Mouse (Mus musculus): ENCODE data around the gene Crmp1. TPM values are rescaled to one million over a fixed set of nuclear protein-coding genes. Genes with fewer than 3 reads are reported as not detected.

Gene Crmp1
- total and polyA plus RNA-seq, 3 experiments: not detected

DNA sequence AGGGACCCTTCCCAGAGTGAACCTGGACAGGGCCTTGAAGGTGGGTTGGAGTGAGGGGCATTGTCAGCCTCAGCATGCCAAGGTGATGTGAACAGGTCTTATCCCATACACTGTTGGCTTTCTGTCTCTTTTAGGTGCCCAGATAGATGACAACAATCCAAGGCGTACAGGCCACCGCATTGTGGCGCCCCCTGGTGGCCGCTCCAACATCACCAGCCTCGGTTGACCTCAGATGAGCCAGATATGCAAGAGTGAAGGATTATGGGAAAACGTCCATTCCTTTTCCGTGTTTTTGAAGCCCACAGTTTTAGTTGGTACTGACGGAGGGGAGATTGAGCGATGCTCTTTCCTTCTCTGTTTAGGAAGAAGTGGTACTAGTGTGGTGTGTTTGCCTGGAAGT is 49.2 kb downstream of the Crmp1 start:
- no peak for ATAC-seq (ENCODE audit: extremely low read depth, insufficient number of reproducible peaks, low FRiP score, poor library complexity, severe bottlenecking)
- TF ChIP-seq CTCF (IDR thresholded peaks at IDR 0.05; ENCODE audit: low read depth, low read length) (peak; percentile 23; the same call in 1 of the 2 replicates), TAL1 (conservative IDR thresholded peaks at IDR 0.05; ENCODE audit: low read depth, low read length) (no peak), GATA1 (IDR thresholded peaks at IDR 0.05; ENCODE audit: borderline replicate concordance, low read length) (no peak)
- no peaks in the 10 kb centered on the region for H3K27me3 ChIP-seq (ENCODE audit: insufficient read depth, low read length)

DNA sequence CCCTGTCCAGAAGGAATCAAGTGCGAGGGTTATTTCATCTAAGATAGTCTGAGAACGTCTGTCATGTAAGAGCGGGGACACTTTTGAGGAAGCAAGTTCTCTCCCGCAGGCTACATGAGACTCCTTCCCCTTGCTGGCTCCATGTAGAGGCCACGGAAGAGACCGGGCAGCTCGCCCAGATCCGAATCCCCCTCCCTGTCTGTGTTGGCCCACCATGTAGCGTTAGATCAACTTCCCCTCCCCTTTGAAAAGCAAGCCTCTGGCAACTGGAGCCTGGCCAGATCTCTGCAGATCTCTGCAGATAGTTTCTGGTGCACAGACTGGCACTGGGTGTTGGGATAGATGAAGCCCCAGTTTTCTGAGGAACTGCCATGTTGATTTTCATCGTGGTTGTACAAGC is 55.0 kb downstream of the Crmp1 start:
- Histone ChIP-seq H3K9me3 (replicated peaks) (peaks cover 31% of the 10 kb centered on the region), H3K36me3 (replicated peaks) (no peaks in the 10 kb centered on the region), H3K4me3 (ENCODE audit: low read depth, low read length) (no peak overlapping the region), H3K27me3 (ENCODE audit: insufficient read depth, low read length) (no peaks in the 10 kb centered on the region), H3K4me1 (ENCODE audit: insufficient read depth, low read depth, low read length) (no peaks in the 10 kb centered on the region)
- TF ChIP-seq GATA1 (IDR thresholded peaks at IDR 0.05; ENCODE audit: borderline replicate concordance, low read length): no peak
- no peak for TF ChIP-seq TAL1 (conservative IDR thresholded peaks at IDR 0.05; ENCODE audit: low read depth, low read length)
- no peak for TF ChIP-seq GATA2 (IDR thresholded peaks at IDR 0.05; ENCODE audit: borderline replicate concordance, low read depth, low read length)
- TF ChIP-seq CTCF (IDR thresholded peaks at IDR 0.05; ENCODE audit: low read depth, low read length): no peak
- no peak for TF ChIP-seq POLR2AphosphoS5 (IDR thresholded peaks at IDR 0.05; ENCODE audit: insufficient replicate concordance, low read depth, low read length)
- ATAC-seq (ENCODE audit: extremely low read depth, insufficient number of reproducible peaks, low FRiP score, poor library complexity, severe bottlenecking): no peak
- no peak for DNase-seq (ENCODE audit: low spot score)

More for the DNA sequence above, 49.2 kb downstream of the Crmp1 start:
- Histone ChIP-seq H3K4me1 (ENCODE audit: insufficient read depth, low read depth, low read length) (no peaks in the 10 kb centered on the region), H3K36me3 (replicated peaks) (no peaks in the 10 kb centered on the region), H3K4me3 (ENCODE audit: low read depth, low read length) (no peak overlapping the region), H3K9me3 (replicated peaks) (peaks cover 44% of the 10 kb centered on the region)
- no peak for DNase-seq (ENCODE audit: low spot score)

DNA sequence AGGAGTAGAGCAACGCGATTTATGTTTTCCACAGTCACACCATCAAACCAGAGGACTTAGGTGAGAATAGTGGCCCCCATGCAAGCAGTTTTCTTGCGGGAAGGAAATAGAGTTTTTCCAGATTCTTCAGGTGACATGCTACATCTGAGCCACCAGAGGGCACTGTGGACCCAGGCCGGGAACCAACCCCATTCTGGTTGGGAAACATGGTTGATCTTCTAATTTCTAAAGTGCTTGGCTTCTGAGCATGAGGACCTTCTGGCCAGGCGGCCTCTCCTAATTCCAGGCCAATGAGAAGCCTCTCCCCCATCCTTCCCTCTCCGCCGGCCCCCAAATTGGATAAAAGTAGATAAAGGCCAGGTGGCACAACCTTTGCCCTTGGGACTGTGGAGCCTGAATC is 56.6 kb downstream of the Crmp1 start:
- no peaks in the 10 kb centered on the region for H3K4me1 ChIP-seq (ENCODE audit: insufficient read depth, low read depth, low read length)
- H3K36me3 ChIP-seq (replicated peaks): no peaks in the 10 kb centered on the region
- DNase-seq (ENCODE audit: low spot score): no peak
- H3K4me3 ChIP-seq (ENCODE audit: low read depth, low read length): no peak overlapping the region
- H3K27me3 ChIP-seq (ENCODE audit: insufficient read depth, low read length): no peaks in the 10 kb centered on the region
- ATAC-seq (ENCODE audit: extremely low read depth, insufficient number of reproducible peaks, low FRiP score, poor library complexity, severe bottlenecking): no peak
- TF ChIP-seq CTCF (IDR thresholded peaks at IDR 0.05; ENCODE audit: low read depth, low read length): peak; percentile 40; the same call in 1 of the 2 replicates
- no peak for TF ChIP-seq GATA2 (IDR thresholded peaks at IDR 0.05; ENCODE audit: borderline replicate concordance, low read depth, low read length)
- peaks cover 35% of the 10 kb centered on the region for H3K9me3 ChIP-seq (replicated peaks)

DNA sequence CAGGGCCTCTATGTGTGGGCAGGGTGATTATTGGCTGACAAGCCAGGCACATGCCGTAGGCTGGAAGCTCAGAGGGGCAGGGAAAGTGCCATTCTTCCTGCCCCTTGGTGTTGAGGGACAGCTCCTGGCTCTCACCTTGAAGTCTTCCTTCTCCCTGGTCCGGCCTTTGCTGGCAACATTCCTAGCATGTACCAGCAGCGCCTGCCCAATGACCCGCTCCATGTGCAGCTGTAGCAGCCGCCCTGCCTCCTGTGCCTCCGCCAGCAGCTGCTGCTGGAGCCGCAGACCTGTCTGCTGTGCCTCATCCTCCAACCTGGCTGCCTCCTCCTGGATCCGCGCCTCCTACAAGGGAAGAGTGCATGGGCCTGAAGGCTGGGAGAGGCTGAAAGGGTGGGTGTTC is 68.3 kb downstream of the Crmp1 start:
- no peak for ATAC-seq (ENCODE audit: extremely low read depth, insufficient number of reproducible peaks, low FRiP score, poor library complexity, severe bottlenecking)
- no peaks in the 10 kb centered on the region for H3K36me3 ChIP-seq (replicated peaks)

DNA sequence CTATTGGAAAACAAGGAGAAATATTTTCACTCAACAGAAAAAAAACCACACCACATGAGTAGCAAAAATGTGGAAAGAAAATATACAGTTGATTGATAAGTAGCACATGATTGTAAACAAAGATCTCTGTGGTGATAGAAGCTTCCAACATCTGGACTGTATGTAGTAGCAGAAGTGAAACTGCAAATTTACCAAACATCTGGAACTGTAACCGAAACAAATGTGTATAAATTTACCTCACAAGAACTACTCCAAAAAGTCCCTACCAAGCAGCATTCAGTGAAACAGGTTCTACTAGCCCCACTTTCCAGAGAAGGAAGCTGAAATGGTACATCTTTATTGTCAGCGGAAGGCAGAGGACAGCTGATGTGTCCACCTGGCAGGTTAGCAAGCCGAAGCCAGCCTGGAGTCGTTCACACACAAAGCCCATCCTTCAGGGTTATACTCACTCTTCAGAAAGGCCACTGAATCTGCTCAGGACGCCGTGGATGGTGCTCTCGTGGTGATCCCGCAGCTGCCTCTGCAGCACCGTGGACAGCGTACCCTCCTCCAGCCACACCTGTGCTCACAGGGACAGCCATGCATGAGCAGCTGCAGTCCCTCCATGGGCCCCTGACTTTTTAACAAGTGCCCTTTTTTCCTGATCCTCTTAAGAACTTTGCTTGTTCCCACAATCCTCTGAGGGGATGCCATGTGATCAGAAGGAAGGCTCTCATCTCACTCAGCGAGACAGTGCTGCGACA is 71.4 kb downstream of the Crmp1 start:
- no peak for TF ChIP-seq TAL1 (conservative IDR thresholded peaks at IDR 0.05; ENCODE audit: low read depth, low read length)
- TF ChIP-seq POLR2AphosphoS5 (IDR thresholded peaks at IDR 0.05; ENCODE audit: insufficient replicate concordance, low read depth, low read length): no peak
- no peak for TF ChIP-seq CTCF (IDR thresholded peaks at IDR 0.05; ENCODE audit: low read depth, low read length)
- no peak for TF ChIP-seq GATA2 (IDR thresholded peaks at IDR 0.05; ENCODE audit: borderline replicate concordance, low read depth, low read length)
- no peak for TF ChIP-seq GATA1 (IDR thresholded peaks at IDR 0.05; ENCODE audit: borderline replicate concordance, low read length)
- no peak overlapping the region for H3K4me3 ChIP-seq (ENCODE audit: low read depth, low read length)
- H3K4me1 ChIP-seq (ENCODE audit: insufficient read depth, low read depth, low read length): no peaks in the 10 kb centered on the region
- ATAC-seq (ENCODE audit: extremely low read depth, insufficient number of reproducible peaks, low FRiP score, poor library complexity, severe bottlenecking) (no peak), DNase-seq (ENCODE audit: low spot score) (no peak)
- H3K27me3 ChIP-seq (ENCODE audit: insufficient read depth, low read length): no peaks in the 10 kb centered on the region
- H3K9me3 ChIP-seq (replicated peaks): peaks cover 49% of the 10 kb centered on the region
- no peaks in the 10 kb centered on the region for H3K36me3 ChIP-seq (replicated peaks)

More for the DNA sequence above, 68.3 kb downstream of the Crmp1 start:
- no peak for DNase-seq (ENCODE audit: low spot score)
- TF ChIP-seq CTCF (IDR thresholded peaks at IDR 0.05; ENCODE audit: low read depth, low read length) (no peak), GATA1 (IDR thresholded peaks at IDR 0.05; ENCODE audit: borderline replicate concordance, low read length) (no peak), GATA2 (IDR thresholded peaks at IDR 0.05; ENCODE audit: borderline replicate concordance, low read depth, low read length) (no peak), TAL1 (conservative IDR thresholded peaks at IDR 0.05; ENCODE audit: low read depth, low read length) (no peak), POLR2AphosphoS5 (IDR thresholded peaks at IDR 0.05; ENCODE audit: insufficient replicate concordance, low read depth, low read length) (no peak)
- no peak overlapping the region for H3K4me3 ChIP-seq (ENCODE audit: low read depth, low read length)
- no peaks in the 10 kb centered on the region for H3K4me1 ChIP-seq (ENCODE audit: insufficient read depth, low read depth, low read length)
- peaks cover 65% of the 10 kb centered on the region for H3K9me3 ChIP-seq (replicated peaks)
- no peaks in the 10 kb centered on the region for H3K27me3 ChIP-seq (ENCODE audit: insufficient read depth, low read length)

DNA sequence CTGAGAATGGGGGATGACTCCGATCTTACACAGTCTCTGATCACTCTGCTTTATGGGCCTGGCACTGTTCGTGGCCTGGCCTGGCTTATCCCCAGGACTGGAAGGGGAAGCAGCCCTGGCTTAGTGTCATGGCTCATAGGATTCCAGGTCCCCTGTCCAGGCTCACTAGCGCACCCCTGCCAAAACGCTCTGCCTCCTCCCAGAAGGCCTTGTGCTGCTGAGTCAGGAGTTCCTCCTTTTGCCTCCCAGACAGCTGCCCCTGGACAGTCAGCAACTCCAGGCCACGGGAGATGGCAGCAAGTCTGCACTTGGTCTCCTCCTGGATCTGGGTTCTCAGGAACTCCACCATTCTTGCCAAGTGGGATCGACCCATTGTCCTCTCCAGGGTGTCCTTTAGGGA is 77.0 kb downstream of the Crmp1 start:
- no peaks in the 10 kb centered on the region for H3K4me1 ChIP-seq (ENCODE audit: insufficient read depth, low read depth, low read length)
- ATAC-seq (ENCODE audit: extremely low read depth, insufficient number of reproducible peaks, low FRiP score, poor library complexity, severe bottlenecking) (no peak), DNase-seq (ENCODE audit: low spot score) (no peak)
- no peaks in the 10 kb centered on the region for H3K27me3 ChIP-seq (ENCODE audit: insufficient read depth, low read length)
- H3K36me3 ChIP-seq (replicated peaks): no peaks in the 10 kb centered on the region
- H3K9me3 ChIP-seq (replicated peaks): peaks cover 31% of the 10 kb centered on the region
- H3K4me3 ChIP-seq (ENCODE audit: low read depth, low read length): no peak overlapping the region
- TF ChIP-seq TAL1 (conservative IDR thresholded peaks at IDR 0.05; ENCODE audit: low read depth, low read length) (no peak), POLR2AphosphoS5 (IDR thresholded peaks at IDR 0.05; ENCODE audit: insufficient replicate concordance, low read depth, low read length) (no peak), GATA2 (IDR thresholded peaks at IDR 0.05; ENCODE audit: borderline replicate concordance, low read depth, low read length) (no peak), GATA1 (IDR thresholded peaks at IDR 0.05; ENCODE audit: borderline replicate concordance, low read length) (no peak)
